Mouse (Mus musculus) small intestine, adult 2 months (tissue): Measurements from ENCODE around the gene Atp5f1.

Source experiments
- CTCF ChIP-seq: fragments of 200-500 bp; IDR thresholded peaks from 2 replicates; pipeline ENCODE4 v1.5.1; 2012; ENCODE audit warnings: low read depth, mild to moderate bottlenecking, control low read depth, inconsistent platforms, low read length, moderate library complexity, mixed read lengths; ENCODE audit not compliant: insufficient replicate concordance, insufficient read length; ENCODE audit errors: extremely low read depth
- POLR2A ChIP-seq: fragments of 200-500 bp; IDR thresholded peaks from 2 replicates; pipeline ENCODE4 v1.6.1; 2012; ENCODE audit warnings: low read depth, mild to moderate bottlenecking, control low read depth, inconsistent platforms, low read length, moderate library complexity

DNA sequence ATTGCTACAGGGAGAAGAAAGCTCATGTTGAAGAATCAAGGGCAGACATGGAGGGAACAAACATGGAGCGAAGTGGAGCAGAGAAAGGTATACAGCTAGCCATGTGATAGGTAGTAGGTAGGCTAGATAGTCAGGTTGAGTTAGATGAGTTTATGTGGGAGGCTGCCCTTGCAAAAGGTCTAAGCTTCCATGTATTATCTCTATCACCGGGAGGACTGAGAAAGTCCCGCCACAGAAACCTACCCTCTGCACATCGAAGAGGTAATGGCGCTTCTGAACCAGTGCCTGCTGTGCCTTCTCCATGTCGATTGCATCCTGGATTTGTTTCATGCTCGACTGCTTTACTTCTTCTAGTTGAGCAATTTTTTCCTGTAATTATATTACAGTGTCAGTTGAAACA is 8.6 kb downstream of the Atp5f1 start:
- TF ChIP-seq POLR2A (no peak), CTCF (no peak)
